Mouse (Mus musculus): ENCODE results near the gene Ctnna3. TPM values are rescaled to one million over a fixed set of nuclear protein-coding genes. Genes with fewer than 3 reads are reported as not detected.
"Not testable (repeated sequence)": the region's sequence is repeated elsewhere in the genome, so short reads cannot be mapped to it uniquely, and the experiment has no call there.

The Ctnna3 gene
- polyA plus RNA-seq, 1 experiment from 2014 or later: 1.1 TPM

GRCm38 (mm10) chr10:63428243-63429022 lies 1.5 kb upstream of the Ctnna3 start:
- Histone ChIP-seq H3K4me2 (replicated peaks) (peak overlapping the region; percentile 55), H3K9ac (replicated peaks) (peak overlapping the region; percentile 51)
- no peak for ATAC-seq (replicated peaks)

GRCm38 (mm10) chr10:63429023-63429340 lies 916 bp upstream of the Ctnna3 start:
- H3K27ac ChIP-seq (replicated peaks): peak overlapping the region; percentile 49; the same call in 1 of the 2 replicates
- peak overlapping the region; percentile 55 for H3K4me2 ChIP-seq (replicated peaks)
- peaks cover 7% of the 10 kb centered on the region; the same call in 1 of the 2 replicates for H3K4me1 ChIP-seq
- H3K9ac ChIP-seq (replicated peaks): peak overlapping the region; percentile 51
- WGBS: 2% methylated on average over 11 of the region's 11 CpGs
- H3K27me3 ChIP-seq: no peaks in the 10 kb centered on the region
- no peaks in the 10 kb centered on the region for H3K36me3 ChIP-seq
- ATAC-seq (replicated peaks): no peak; the same call in 1 of the 2 replicates
- H3K4me3 ChIP-seq: peak overlapping the region; percentile 86
- no peaks in the 10 kb centered on the region for H3K9me3 ChIP-seq

More at GRCm38 (mm10) chr10:63428243-63429022, 1.5 kb upstream of the Ctnna3 start:
- H3K9me3 ChIP-seq: no peaks in the 10 kb centered on the region
- WGBS: 22% methylated on average over 19 of the region's 19 CpGs
- H3K36me3 ChIP-seq: no peaks in the 10 kb centered on the region
- H3K4me1 ChIP-seq: peaks cover 7% of the 10 kb centered on the region; the same call in 1 of the 2 replicates
- peak overlapping the region; percentile 86 for H3K4me3 ChIP-seq
- H3K27me3 ChIP-seq: no peaks in the 10 kb centered on the region
- peak overlapping the region; percentile 49; the same call in 1 of the 2 replicates for H3K27ac ChIP-seq (replicated peaks)

- peak overlapping the region; percentile 51 for H3K9ac ChIP-seq (replicated peaks)
- peak overlapping the region; percentile 55 for H3K4me2 ChIP-seq (replicated peaks)
- H3K4me1 ChIP-seq: peaks cover 7% of the 10 kb centered on the region; the same call in 1 of the 2 replicates
- H3K27me3 ChIP-seq: no peaks in the 10 kb centered on the region
- under 1% methylated on average over 34 of the region's 34 CpGs for WGBS
- peak; percentile 95 for ATAC-seq (replicated peaks)
- peak overlapping the region; percentile 86 for H3K4me3 ChIP-seq
- no peaks in the 10 kb centered on the region for H3K36me3 ChIP-seq
- no peaks in the 10 kb centered on the region for H3K9me3 ChIP-seq
- peak overlapping the region; percentile 75 for H3K27ac ChIP-seq (replicated peaks)
Measured at GRCm38 (mm10) chr10:63429380-63429779, 518 bp upstream of the Ctnna3 start.

GRCm38 (mm10) chr10:63431221-63431736 lies 1.4 kb downstream of the Ctnna3 start:
- Histone ChIP-seq H3K27ac (replicated peaks) (no peak overlapping the region), H3K4me1 (peaks cover 7% of the 10 kb centered on the region; the same call in 1 of the 2 replicates), H3K9ac (replicated peaks) (no peak overlapping the region), H3K36me3 (no peaks in the 10 kb centered on the region), H3K27me3 (no peaks in the 10 kb centered on the region), H3K4me3 (no peak overlapping the region), H3K4me2 (replicated peaks) (no peak overlapping the region), H3K9me3 (no peaks in the 10 kb centered on the region)
- no peak for ATAC-seq (replicated peaks)
- 87% methylated on average over 7 of the region's 7 CpGs for WGBS

- H3K4me3 ChIP-seq: no peak overlapping the region
- WGBS: 92% methylated on average over 8 of the region's 8 CpGs
- H3K27me3 ChIP-seq: no peaks in the 10 kb centered on the region
- no peak overlapping the region for H3K27ac ChIP-seq (replicated peaks)
- H3K9ac ChIP-seq (replicated peaks): no peak overlapping the region
- no peaks in the 10 kb centered on the region for H3K36me3 ChIP-seq
- H3K4me1 ChIP-seq: peaks cover 7% of the 10 kb centered on the region; the same call in 1 of the 2 replicates
- no peak overlapping the region for H3K4me2 ChIP-seq (replicated peaks)
- no peaks in the 10 kb centered on the region for H3K9me3 ChIP-seq
- no peak for ATAC-seq (replicated peaks)
Measured at GRCm38 (mm10) chr10:63432099-63432498, 2.2 kb downstream of the Ctnna3 start.

GRCm38 (mm10) chr10:63432887-63433286 lies 3.0 kb downstream of the Ctnna3 start:
- Histone ChIP-seq H3K4me1 (peaks cover 7% of the 10 kb centered on the region; the same call in 1 of the 2 replicates), H3K9ac (replicated peaks) (no peak overlapping the region), H3K4me3 (no peak overlapping the region), H3K4me2 (replicated peaks) (no peak overlapping the region), H3K27ac (replicated peaks) (no peak overlapping the region), H3K27me3 (no peaks in the 10 kb centered on the region), H3K9me3 (no peaks in the 10 kb centered on the region), H3K36me3 (no peaks in the 10 kb centered on the region)
- no peak for ATAC-seq (replicated peaks)
- 87% methylated on average over 2 of the region's 2 CpGs for WGBS

GRCm38 (mm10) chr10:63438736-63439262 lies 8.9 kb downstream of the Ctnna3 start:
- Histone ChIP-seq H3K4me2 (replicated peaks) (no peak overlapping the region), H3K4me3 (no peak overlapping the region), H3K36me3 (no peaks in the 10 kb centered on the region), H3K27me3 (no peaks in the 10 kb centered on the region), H3K9me3 (no peaks in the 10 kb centered on the region), H3K9ac (replicated peaks) (no peak overlapping the region), H3K27ac (replicated peaks) (no peak overlapping the region), H3K4me1 (no peaks in the 10 kb centered on the region)
- ATAC-seq (replicated peaks): no peak

GRCm38 (mm10) chr10:63439694-63440228 lies 9.9 kb downstream of the Ctnna3 start:
- Histone ChIP-seq H3K4me3 (no peak overlapping the region), H3K4me1 (no peaks in the 10 kb centered on the region), H3K27me3 (no peaks in the 10 kb centered on the region), H3K9ac (replicated peaks) (no peak overlapping the region), H3K27ac (replicated peaks) (no peak overlapping the region), H3K36me3 (no peaks in the 10 kb centered on the region), H3K9me3 (no peaks in the 10 kb centered on the region), H3K4me2 (replicated peaks) (no peak overlapping the region)
- 76% methylated on average over 7 of the region's 7 CpGs for WGBS
- ATAC-seq (replicated peaks): no peak

- not testable (repeated sequence) for H3K9ac ChIP-seq (replicated peaks); H3K27me3 ChIP-seq; H3K27ac ChIP-seq (replicated peaks); H3K4me3 ChIP-seq; H3K4me1 ChIP-seq; ATAC-seq (replicated peaks); H3K4me2 ChIP-seq (replicated peaks); H3K9me3 ChIP-seq; H3K36me3 ChIP-seq
- whole genome bisulfite sequencing: 91% methylated on average over 13 of the region's 13 CpGs
Measured at GRCm38 (mm10) chr10:63444602-63445387, 14.9 kb downstream of the Ctnna3 start.

GRCm38 (mm10) chr10:63453926-63454325 lies 24.0 kb downstream of the Ctnna3 start:
- ATAC-seq (replicated peaks): no peak
- Histone ChIP-seq H3K27me3 (no peaks in the 10 kb centered on the region), H3K4me2 (replicated peaks) (no peak overlapping the region), H3K9ac (replicated peaks) (no peak overlapping the region), H3K4me3 (no peak overlapping the region), H3K36me3 (no peaks in the 10 kb centered on the region), H3K9me3 (no peaks in the 10 kb centered on the region), H3K4me1 (peaks cover 6% of the 10 kb centered on the region; the same call in 1 of the 2 replicates), H3K27ac (replicated peaks) (no peak overlapping the region)
- WGBS: 92% methylated on average over 4 of the region's 4 CpGs

GRCm38 (mm10) chr10:63455110-63455878 lies 25.4 kb downstream of the Ctnna3 start:
- H3K27me3 ChIP-seq: no peaks in the 10 kb centered on the region
- 18% methylated on average over 8 of the region's 8 CpGs for WGBS
- H3K4me1 ChIP-seq: peaks cover 6% of the 10 kb centered on the region; the same call in 1 of the 2 replicates
- H3K4me2 ChIP-seq (replicated peaks): no peak overlapping the region
- H3K27ac ChIP-seq (replicated peaks): no peak overlapping the region
- no peaks in the 10 kb centered on the region for H3K36me3 ChIP-seq
- ATAC-seq (replicated peaks): peak; percentile 67
- no peak overlapping the region for H3K9ac ChIP-seq (replicated peaks)
- no peaks in the 10 kb centered on the region for H3K9me3 ChIP-seq
- H3K4me3 ChIP-seq: no peak overlapping the region
